Mouse (Mus musculus): ENCODE measurements around the gene Prr7. TPM values are rescaled to one million over a fixed set of nuclear protein-coding genes. Genes with fewer than 3 reads are reported as not detected.

The Prr7 gene
- total and polyA plus RNA-seq, 3 experiments = 0.60 to 1.2 (median 0.89) TPM

- no peak for TF ChIP-seq POLR2A (IDR thresholded peaks at IDR 0.05; ENCODE audit: low read depth, low read length)
- TF ChIP-seq MAZ (IDR thresholded peaks at IDR 0.05; ENCODE audit: low read depth, low read length) = 0 out of 2 replicates have a peak, but pooled peaks have one; percentile 29
- TF ChIP-seq TCF12 (IDR thresholded peaks at IDR 0.05; ENCODE audit: low read depth, low read length) = 0 out of 2 replicates have a peak, but pooled peaks have one; percentile 26
- TF ChIP-seq MXI1 (IDR thresholded peaks at IDR 0.05; ENCODE audit: low read depth, low read length) = peak; percentile 97
- no peak for TF ChIP-seq ZMIZ1 (IDR thresholded peaks at IDR 0.05; ENCODE audit: low read depth, low read length)
- peak; percentile 72 for TF ChIP-seq RAD21 (IDR thresholded peaks at IDR 0.05; ENCODE audit: low read depth, low read length)
- peak; percentile 99 for TF ChIP-seq MAX (IDR thresholded peaks at IDR 0.05; ENCODE audit: low read length)
- peak; percentile 59; the same call in 1 of the 2 replicates for TF ChIP-seq NELFE (IDR thresholded peaks at IDR 0.05; ENCODE audit: low read depth, low read length)
- TF ChIP-seq GABPA (IDR thresholded peaks at IDR 0.05; ENCODE audit: insufficient replicate concordance, low read depth, low read length) = no peak
- TF ChIP-seq MYC (IDR thresholded peaks at IDR 0.05; ENCODE audit: low read depth, low read length) = peak; percentile 98
- TF ChIP-seq SMC3 (IDR thresholded peaks at IDR 0.05; ENCODE audit: low read depth, low read length) = peak; percentile 97
- peak; percentile 66 for TF ChIP-seq BHLHE40 (IDR thresholded peaks at IDR 0.05; ENCODE audit: low read depth, low read length)
- peak; percentile 87 for TF ChIP-seq SIN3A (IDR thresholded peaks at IDR 0.05; ENCODE audit: low read length)
- TF ChIP-seq MEF2A (IDR thresholded peaks at IDR 0.05; ENCODE audit: borderline replicate concordance, low read depth, low read length) = 0 out of 2 replicates have a peak, but pooled peaks have one; percentile 30
- TF ChIP-seq ELF1 (IDR thresholded peaks at IDR 0.05; ENCODE audit: low read depth, low read length) = peak; percentile 27; the same call in 1 of the 2 replicates
- TF ChIP-seq JUND (conservative IDR thresholded peaks at IDR 0.05; ENCODE audit: low read depth, low read length) = no peak
- no peak for TF ChIP-seq POLR2AphosphoS2 (IDR thresholded peaks at IDR 0.05; ENCODE audit: low read depth, low read length)
- no peak for TF ChIP-seq MAFK (IDR thresholded peaks at IDR 0.05; ENCODE audit: insufficient replicate concordance, low read length)
These were observed 46.1 kb upstream of the Prr7 start (continued) for GRCm38 (mm10) chr13:55418004-55418403.

GRCm38 (mm10) chr13:55419142-55419541 is 44.9 kb upstream of the Prr7 start:
- Histone ChIP-seq H3K4me3 (replicated peaks in 1 of 3; ENCODE audit: low read depth in 2 of 3, low read length in 2 of 3, poor library complexity in 1 of 3) (no peak overlapping the region), H3K4me1 (ENCODE audit: control insufficient read depth in 1 of 2, insufficient read depth in 2 of 2) (peaks cover 10 to 19% of the 10 kb centered on the region in 2 experiments), H3K36me3 (replicated peaks in 1 of 2; ENCODE audit: control insufficient read depth in 1 of 2, insufficient read depth in 1 of 2, low read length in 1 of 2) (no peaks in the 10 kb centered on the region), H3K9me3 (replicated peaks; ENCODE audit: low read length) (peaks cover 5% of the 10 kb centered on the region), H3K4me2 (ENCODE audit: insufficient read depth, low read depth, poor library complexity, severe bottlenecking) (no peak overlapping the region), H3K27me3 (replicated peaks) (peaks cover 42% of the 10 kb centered on the region), H3K79me2 (replicated peaks; ENCODE audit: control insufficient read depth, extremely low read depth, insufficient read depth, poor library complexity, severe bottlenecking) (no peaks in the 10 kb centered on the region), H3K27ac (ENCODE audit: insufficient read depth, low read depth) (no peak overlapping the region), H3K9ac (ENCODE audit: insufficient read depth, low read depth) (no peak overlapping the region)
- in situ Hi-C loops (cut with MboI; ENCODE audit: low pct_ligation_motif_present, low pct_unique_long_range_greater_than_20kb, low sequenced_read_pairs) = no loop called here
- TF ChIP-seq RCOR1 (conservative IDR thresholded peaks at IDR 0.05; ENCODE audit: low read depth, low read length) = no peak
- no peak for TF ChIP-seq KAT2A (IDR thresholded peaks at IDR 0.05; ENCODE audit: insufficient replicate concordance, low read length)
- no peak for DNase-seq (ENCODE audit: extremely low read depth)
- dilution Hi-C loops (cut with MboI; ENCODE audit: extremely low pct_ligation_motif_present, extremely low pct_unique_long_range_greater_than_20kb, low sequenced_read_pairs) = no loop called here
